Mouse (Mus musculus): ENCODE results near the gene Nf2.

DNA sequence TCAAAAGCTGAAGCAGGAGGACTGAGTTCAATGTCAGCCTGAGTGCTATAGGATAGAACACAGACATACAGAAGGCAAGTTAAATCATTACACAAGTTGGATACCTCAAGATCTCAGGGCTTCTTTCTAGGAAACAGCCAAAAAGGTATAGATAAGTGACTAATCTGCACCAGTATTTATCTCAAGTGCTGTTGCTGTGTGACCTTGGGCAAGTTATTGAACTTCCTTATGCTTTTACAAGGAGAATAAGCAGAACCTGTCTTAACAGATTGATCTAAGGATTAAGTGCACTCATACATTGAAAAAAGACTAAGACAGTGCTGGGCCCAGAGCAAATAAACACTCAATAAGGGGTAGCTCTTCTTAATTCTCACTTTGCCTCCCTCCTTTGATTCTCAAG is 22.0 kb downstream of the Nf2 start:
- TF ChIP-seq USF1 (IDR thresholded peaks at IDR 0.05; ENCODE audit: low read depth) (no peak), E2F4 (IDR thresholded peaks at IDR 0.05; ENCODE audit: insufficient read depth) (no peak)

Measured in myocyte (in vitro differentiated cells).